Mouse (Mus musculus): ENCODE results near the gene Rprd1b. TPM values are rescaled to one million over a fixed set of nuclear protein-coding genes. Genes with fewer than 3 reads are reported as not detected.

Gene Rprd1b
- polyA plus RNA-seq, 1 experiment from 2014 or later = 40.8 TPM

- peak overlapping the region; percentile 32; the same call in 1 of the 2 replicates for H3K9ac ChIP-seq (replicated peaks)
- no peaks in the 10 kb centered on the region for H3K9me3 ChIP-seq
- H3K4me3 ChIP-seq (replicated peaks) = no peak overlapping the region
- H3K4me1 ChIP-seq (replicated peaks) = peaks cover 4% of the 10 kb centered on the region; the same call in 1 of the 2 replicates
- 58% methylated on average over 5 of the region's 5 CpGs for WGBS
- ATAC-seq = peak; percentile 37; the same call in 1 of the 2 replicates
- H3K4me2 ChIP-seq (replicated peaks) = no peak overlapping the region
- no peaks in the 10 kb centered on the region for H3K27me3 ChIP-seq
- H3K27ac ChIP-seq = no peak overlapping the region
- no peaks in the 10 kb centered on the region for H3K36me3 ChIP-seq
These were observed 65.0 kb downstream of the Rprd1b start for GRCm38 (mm10) chr2:158093345-158093744.

DNA sequence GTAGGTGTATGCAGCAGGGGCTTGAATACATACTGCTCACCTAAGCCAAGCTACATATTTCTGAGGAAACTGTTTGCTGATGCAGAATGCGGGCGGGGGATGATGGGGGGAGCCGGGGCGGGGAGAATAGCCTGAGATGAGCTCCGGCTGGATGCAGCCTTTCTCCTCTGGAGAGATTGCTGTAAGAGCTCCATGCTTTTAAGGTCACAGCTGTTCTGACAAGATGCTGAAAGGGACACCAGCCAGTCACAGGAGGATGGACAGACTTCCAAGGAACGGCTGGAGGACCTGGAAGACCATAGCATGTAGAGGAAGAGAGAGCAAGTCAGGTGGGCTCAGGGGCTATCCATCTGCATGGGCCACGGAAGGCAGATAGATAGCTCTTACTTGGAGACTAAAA is 66.0 kb downstream of the Rprd1b start:
- no peaks in the 10 kb centered on the region for H3K27me3 ChIP-seq
- no peaks in the 10 kb centered on the region for H3K9me3 ChIP-seq
- ATAC-seq = no peak
- 83% methylated on average over 7 of the region's 7 CpGs for WGBS
- H3K36me3 ChIP-seq = no peaks in the 10 kb centered on the region
- no peak overlapping the region for H3K4me3 ChIP-seq (replicated peaks)
- H3K27ac ChIP-seq = no peak overlapping the region
- no peak overlapping the region for H3K9ac ChIP-seq (replicated peaks)
- no peak overlapping the region for H3K4me2 ChIP-seq (replicated peaks)
- peaks cover 4% of the 10 kb centered on the region; the same call in 1 of the 2 replicates for H3K4me1 ChIP-seq (replicated peaks)

DNA sequence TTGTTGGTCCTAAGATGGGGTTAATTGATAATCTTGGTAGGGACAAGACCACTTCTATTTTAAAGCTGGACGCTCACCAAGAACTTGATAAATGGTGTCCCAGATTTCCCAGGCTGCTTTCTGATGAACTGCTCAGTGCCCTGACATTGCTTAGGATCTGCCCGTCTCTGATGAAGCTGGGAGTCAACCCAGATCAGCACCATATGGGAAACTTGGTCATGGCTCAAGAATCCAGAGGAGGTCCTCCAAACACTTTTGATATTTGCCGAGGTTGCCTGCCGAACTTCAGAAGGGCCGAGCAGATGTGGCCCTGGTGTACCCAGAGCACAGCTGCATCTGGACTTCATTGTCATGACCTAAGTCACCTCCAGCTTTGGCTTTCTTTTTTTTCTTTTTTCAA is 66.5 kb downstream of the Rprd1b start:
- Histone ChIP-seq H3K36me3 (no peaks in the 10 kb centered on the region), H3K9me3 (no peaks in the 10 kb centered on the region), H3K27ac (no peak overlapping the region), H3K4me3 (replicated peaks) (no peak overlapping the region), H3K4me2 (replicated peaks) (no peak overlapping the region), H3K27me3 (no peaks in the 10 kb centered on the region), H3K9ac (replicated peaks) (no peak overlapping the region), H3K4me1 (replicated peaks) (peaks cover 4% of the 10 kb centered on the region; the same call in 1 of the 2 replicates)
- WGBS = 85% methylated on average over 5 of the region's 5 CpGs
- no peak for ATAC-seq

DNA sequence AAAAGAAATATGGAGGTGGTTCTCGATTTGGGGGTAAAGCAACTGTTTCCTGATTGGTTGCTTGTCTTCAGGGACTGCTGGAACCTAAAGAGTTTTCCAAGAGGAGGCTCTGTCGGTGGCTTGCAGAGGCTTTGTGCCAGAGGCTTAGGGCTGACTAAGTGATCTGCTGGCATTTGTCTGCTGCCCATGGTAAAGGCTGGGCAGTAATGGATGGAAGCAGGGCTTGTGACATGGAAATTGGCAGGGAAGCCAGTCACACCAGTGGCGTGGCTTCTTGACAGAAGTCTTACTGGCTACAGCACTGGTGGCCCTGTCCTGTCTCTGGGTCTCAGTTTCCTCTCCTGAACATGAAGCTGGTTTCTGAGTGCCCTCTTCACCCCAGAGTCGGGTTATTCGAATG is 68.8 kb downstream of the Rprd1b start:
- no peaks in the 10 kb centered on the region for H3K9me3 ChIP-seq
- ATAC-seq = no peak
- WGBS = 85% methylated on average over 5 of the region's 5 CpGs
- peaks cover 4% of the 10 kb centered on the region; the same call in 1 of the 2 replicates for H3K4me1 ChIP-seq (replicated peaks)
- H3K9ac ChIP-seq (replicated peaks) = no peak overlapping the region
- H3K4me3 ChIP-seq (replicated peaks) = no peak overlapping the region
- H3K27ac ChIP-seq = no peak overlapping the region
- H3K4me2 ChIP-seq (replicated peaks) = no peak overlapping the region
- no peaks in the 10 kb centered on the region for H3K36me3 ChIP-seq
- no peaks in the 10 kb centered on the region for H3K27me3 ChIP-seq

DNA sequence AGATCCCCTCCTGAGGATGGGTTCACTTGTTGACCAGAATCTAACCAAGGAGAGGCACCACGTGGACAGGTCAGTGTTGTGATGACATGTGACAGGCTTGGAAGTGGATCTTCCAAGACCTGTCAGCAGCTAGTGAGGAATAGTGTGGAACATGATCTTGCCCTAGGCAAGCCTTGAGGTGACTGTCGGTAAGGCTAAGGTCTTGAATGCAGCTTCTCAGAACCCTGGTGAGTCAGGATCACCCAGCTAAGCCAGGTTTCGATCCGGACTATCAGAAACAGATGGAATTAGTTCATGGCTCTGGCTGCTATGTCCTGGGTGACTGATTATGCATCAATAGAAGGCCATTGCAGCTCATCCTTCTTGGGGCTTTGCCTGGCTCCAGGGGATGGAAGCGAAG is 70.4 kb downstream of the Rprd1b start:
- Histone ChIP-seq H3K9me3 (no peaks in the 10 kb centered on the region), H3K27me3 (no peaks in the 10 kb centered on the region)

DNA sequence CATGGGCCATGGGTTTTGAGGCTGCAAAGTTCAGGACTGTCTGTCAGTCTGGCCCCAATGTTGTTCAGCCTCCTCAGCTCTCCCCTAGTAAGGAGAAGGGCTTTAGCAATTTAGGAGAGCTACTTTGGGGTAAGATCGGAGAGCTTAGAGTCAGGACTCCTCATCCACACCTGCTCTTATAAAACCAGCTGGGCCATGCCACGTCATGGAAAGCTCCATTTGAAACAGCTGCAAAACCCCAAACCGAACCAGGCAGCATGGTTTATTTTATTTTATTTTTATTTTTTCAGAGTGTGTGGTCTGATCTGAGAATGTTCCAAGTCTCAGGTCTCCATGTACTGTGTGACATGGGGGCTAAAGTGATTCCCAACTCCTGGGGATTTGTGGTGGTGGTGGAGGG is 71.2 kb downstream of the Rprd1b start:
- Histone ChIP-seq H3K27ac (no peak overlapping the region), H3K9ac (replicated peaks) (no peak overlapping the region), H3K36me3 (no peaks in the 10 kb centered on the region), H3K9me3 (no peaks in the 10 kb centered on the region), H3K27me3 (no peaks in the 10 kb centered on the region), H3K4me1 (replicated peaks) (no peaks in the 10 kb centered on the region), H3K4me3 (replicated peaks) (no peak overlapping the region), H3K4me2 (replicated peaks) (no peak overlapping the region)
- 88% methylated on average over 3 of the region's 3 CpGs for WGBS
- no peak for ATAC-seq

More for the DNA sequence above, 70.4 kb downstream of the Rprd1b start:
- no peak for ATAC-seq
- Histone ChIP-seq H3K9ac (replicated peaks) (no peak overlapping the region), H3K4me3 (replicated peaks) (no peak overlapping the region), H3K4me1 (replicated peaks) (no peaks in the 10 kb centered on the region), H3K4me2 (replicated peaks) (no peak overlapping the region), H3K27ac (no peak overlapping the region), H3K36me3 (no peaks in the 10 kb centered on the region)
- 90% methylated on average over 5 of the region's 5 CpGs for WGBS

- Histone ChIP-seq H3K27me3 (no peaks in the 10 kb centered on the region), H3K4me1 (replicated peaks) (no peaks in the 10 kb centered on the region), H3K36me3 (no peaks in the 10 kb centered on the region), H3K9ac (replicated peaks) (no peak overlapping the region), H3K4me3 (replicated peaks) (no peak overlapping the region), H3K4me2 (replicated peaks) (no peak overlapping the region), H3K9me3 (no peaks in the 10 kb centered on the region), H3K27ac (no peak overlapping the region)
- 80% methylated on average over 5 of the region's 5 CpGs for WGBS
- ATAC-seq = no peak
These were observed 73.5 kb downstream of the Rprd1b start for GRCm38 (mm10) chr2:158101768-158102167.

DNA sequence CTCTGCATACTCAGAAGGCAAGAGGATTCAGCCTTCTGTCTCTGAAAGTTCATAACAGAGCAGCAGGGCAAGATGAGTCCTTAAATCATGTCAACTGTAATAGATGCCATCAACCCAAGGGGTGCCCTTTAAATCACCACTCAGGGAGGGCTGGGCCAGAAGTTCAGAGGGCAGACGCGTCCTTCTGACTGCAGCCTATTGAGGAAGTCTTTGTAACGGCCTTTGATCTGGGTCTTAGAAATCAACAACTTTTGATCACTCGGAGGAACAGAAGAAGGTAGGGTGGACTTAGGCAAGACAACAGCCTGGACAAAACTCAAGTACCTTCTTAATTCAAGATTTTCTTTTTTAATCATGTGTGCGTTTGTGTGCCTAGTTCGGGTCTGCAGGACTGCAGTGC is 76.7 kb downstream of the Rprd1b start:
- no peak overlapping the region for H3K9ac ChIP-seq (replicated peaks)
- no peak overlapping the region for H3K4me2 ChIP-seq (replicated peaks)
- H3K4me1 ChIP-seq (replicated peaks) = no peaks in the 10 kb centered on the region; the same call in 1 of the 2 replicates
- no peak overlapping the region for H3K27ac ChIP-seq
- H3K36me3 ChIP-seq = no peaks in the 10 kb centered on the region
- no peaks in the 10 kb centered on the region for H3K9me3 ChIP-seq
- ATAC-seq = no peak
- H3K4me3 ChIP-seq (replicated peaks) = no peak overlapping the region
- 78% methylated on average over 6 of the region's 6 CpGs for WGBS
- H3K27me3 ChIP-seq = no peaks in the 10 kb centered on the region

DNA sequence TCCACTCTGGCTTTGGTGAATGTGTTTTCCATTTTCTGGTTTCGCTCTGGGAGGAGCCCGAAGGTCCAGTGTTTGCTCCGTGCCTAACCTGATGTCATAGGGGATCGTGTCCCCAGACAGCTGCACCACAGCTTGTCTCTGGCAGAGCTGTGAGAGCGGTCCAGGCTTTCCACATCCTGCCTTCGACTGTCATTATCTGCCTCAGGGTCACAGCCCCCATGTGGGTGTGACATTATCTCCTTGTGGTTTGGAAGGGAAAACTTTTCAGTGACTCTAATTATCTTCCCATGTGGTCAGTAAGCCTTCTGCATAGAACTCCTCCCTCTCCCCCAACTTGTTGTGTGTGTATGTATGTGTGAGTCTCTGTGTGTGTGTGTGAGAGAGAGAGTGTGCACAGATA is 77.3 kb downstream of the Rprd1b start:
- no peaks in the 10 kb centered on the region for H3K36me3 ChIP-seq
- no peak for ATAC-seq
- H3K27me3 ChIP-seq = no peaks in the 10 kb centered on the region
- H3K9ac ChIP-seq (replicated peaks) = no peak overlapping the region
- H3K27ac ChIP-seq = no peak overlapping the region
- H3K4me2 ChIP-seq (replicated peaks) = no peak overlapping the region
- whole genome bisulfite sequencing = 93% methylated on average over 6 of the region's 6 CpGs
- no peaks in the 10 kb centered on the region for H3K9me3 ChIP-seq
- no peak overlapping the region for H3K4me3 ChIP-seq (replicated peaks)
- H3K4me1 ChIP-seq (replicated peaks) = no peaks in the 10 kb centered on the region; the same call in 1 of the 2 replicates

DNA sequence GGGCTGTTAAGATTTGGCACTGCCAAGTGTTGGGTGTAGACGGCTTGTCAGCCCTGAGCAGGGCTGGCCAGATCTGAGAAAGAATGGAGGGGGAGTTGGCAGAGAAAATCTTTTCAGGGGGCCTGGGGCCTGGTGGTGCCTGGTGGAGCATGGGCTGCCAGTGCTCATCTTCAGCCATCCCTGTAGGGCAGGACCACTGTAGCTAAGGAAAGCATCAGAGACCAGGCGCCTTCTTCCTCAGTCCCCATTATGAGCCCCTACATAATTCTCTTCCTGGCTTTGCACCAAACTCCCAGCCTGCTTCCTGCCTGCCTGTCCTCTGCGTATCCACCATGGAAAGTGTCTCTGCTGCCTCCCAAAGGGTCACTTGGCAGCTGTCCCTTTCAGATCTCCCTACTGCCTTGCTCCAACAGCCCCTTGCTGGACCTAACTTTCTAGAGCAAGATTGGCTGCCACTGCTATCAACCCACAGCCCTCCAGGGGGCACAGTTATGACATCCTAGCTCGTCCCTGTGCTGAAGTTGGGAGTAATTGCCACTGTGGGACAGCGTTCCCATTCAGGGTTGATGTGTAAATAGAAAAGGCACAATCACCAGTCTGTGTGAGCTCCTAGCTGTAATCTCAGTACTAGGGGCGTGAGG is 78.8 kb downstream of the Rprd1b start:
- H3K27ac ChIP-seq = no peak overlapping the region
- no peaks in the 10 kb centered on the region for H3K36me3 ChIP-seq
- no peaks in the 10 kb centered on the region; the same call in 1 of the 2 replicates for H3K4me1 ChIP-seq (replicated peaks)
- no peak overlapping the region for H3K4me2 ChIP-seq (replicated peaks)
- no peaks in the 10 kb centered on the region for H3K27me3 ChIP-seq
- no peaks in the 10 kb centered on the region for H3K9me3 ChIP-seq
- 42% methylated on average over 6 of the region's 6 CpGs for WGBS
- ATAC-seq = peak; percentile 55
- H3K4me3 ChIP-seq (replicated peaks) = no peak overlapping the region
- H3K9ac ChIP-seq (replicated peaks) = no peak overlapping the region

- Histone ChIP-seq H3K9me3 (no peaks in the 10 kb centered on the region), H3K27me3 (no peaks in the 10 kb centered on the region), H3K4me2 (replicated peaks) (no peak overlapping the region), H3K4me3 (replicated peaks) (no peak overlapping the region), H3K27ac (no peak overlapping the region), H3K9ac (replicated peaks) (no peak overlapping the region; the same call in 1 of the 2 replicates), H3K36me3 (no peaks in the 10 kb centered on the region), H3K4me1 (replicated peaks) (no peaks in the 10 kb centered on the region; the same call in 1 of the 2 replicates)
- ATAC-seq = no peak
- WGBS = 70% methylated on average over 8 of the region's 8 CpGs
These were observed 81.2 kb downstream of the Rprd1b start for GRCm38 (mm10) chr2:158109516-158109915.

- Histone ChIP-seq H3K4me2 (replicated peaks) (no peak overlapping the region), H3K36me3 (no peaks in the 10 kb centered on the region), H3K4me3 (replicated peaks) (no peak overlapping the region), H3K27ac (no peak overlapping the region), H3K9me3 (no peaks in the 10 kb centered on the region), H3K27me3 (no peaks in the 10 kb centered on the region), H3K4me1 (replicated peaks) (no peaks in the 10 kb centered on the region; the same call in 1 of the 2 replicates), H3K9ac (replicated peaks) (no peak overlapping the region)
- ATAC-seq = no peak
- 49% methylated on average over 9 of the region's 9 CpGs for WGBS
These were observed 85.4 kb downstream of the Rprd1b start for GRCm38 (mm10) chr2:158113591-158114257.
